Mouse (Mus musculus) adrenal gland (tissue): Measurements from ENCODE around the gene Ccnt1.
"Not testable (repeated sequence)": the region's sequence is repeated elsewhere in the genome, so short reads cannot be mapped to it uniquely, and the experiment has no call there.

Source experiments
- intact Hi-C: fragments of 180-260 bp; cut with DNase I; formaldehyde crosslinking; loops from one replicate; pipeline ENCODE4 v1.15.1; 2025

The Ccnt1 gene

GRCm38 (mm10) chr15:98600036-98600709 is 29.4 kb upstream of the Ccnt1 start:
- intact Hi-C loops: no loop called here

GRCm38 (mm10) chr15:98596609-98597008 is 25.9 kb upstream of the Ccnt1 start:
- intact Hi-C loops: no loop called here

- intact Hi-C loops: no loop called here
These were observed 24.3 kb upstream of the Ccnt1 start for GRCm38 (mm10) chr15:98595049-98595448.

GRCm38 (mm10) chr15:98594193-98594592 is 23.5 kb upstream of the Ccnt1 start:
- intact Hi-C loops: no loop called here

- intact Hi-C loops: no loop called here
These were observed 20.7 kb upstream of the Ccnt1 start for GRCm38 (mm10) chr15:98591396-98591795.

- intact Hi-C loops: no loop called here
These were observed 19.1 kb upstream of the Ccnt1 start for GRCm38 (mm10) chr15:98589640-98590336.

- intact Hi-C loops: no loop called here
These were observed 17.0 kb upstream of the Ccnt1 start for GRCm38 (mm10) chr15:98587751-98588150.

- intact Hi-C loops: not testable (repeated sequence)
These were observed 15.4 kb upstream of the Ccnt1 start for GRCm38 (mm10) chr15:98586141-98586540.

GRCm38 (mm10) chr15:98585421-98585820 is 14.7 kb upstream of the Ccnt1 start:
- intact Hi-C loops: no loop called here

- intact Hi-C loops: no loop called here
These were observed 12.3 kb upstream of the Ccnt1 start for GRCm38 (mm10) chr15:98582996-98583395.

GRCm38 (mm10) chr15:98582410-98582809 is 11.7 kb upstream of the Ccnt1 start:
- intact Hi-C loops: no loop called here

- intact Hi-C loops: loop anchor here (2.0 kb wide), 1 partner anchor 37 kb away; no protein-coding TSS in a partner anchor
These were observed 9.2 kb upstream of the Ccnt1 start for GRCm38 (mm10) chr15:98579795-98580464.

GRCm38 (mm10) chr15:98579310-98579709 is 8.6 kb upstream of the Ccnt1 start:
- intact Hi-C loops: no loop called here

GRCm38 (mm10) chr15:98573293-98573692 is 2.6 kb upstream of the Ccnt1 start:
- intact Hi-C loops: no loop called here

GRCm38 (mm10) chr15:98569795-98570365 is 843 bp downstream of the Ccnt1 start:
- intact Hi-C loops: loop anchor here (5.0 to 10.0 kb wide), 2 partner anchors 38 to 55 kb away; partner anchors contain the start of gene Kansl2

- intact Hi-C loops: loop anchor here (5.0 to 10.0 kb wide), 2 partner anchors 37 to 54 kb away; partner anchors contain the start of gene Kansl2
These were observed 1.5 kb downstream of the Ccnt1 start for GRCm38 (mm10) chr15:98569216-98569615.

- intact Hi-C loops: loop anchor here (5.0 to 10.0 kb wide), 2 partner anchors 36 to 54 kb away; partner anchors contain the start of gene Kansl2
These were observed 2.3 kb downstream of the Ccnt1 start for GRCm38 (mm10) chr15:98568256-98569033.

- intact Hi-C loops: loop anchor here (5.0 to 10.0 kb wide), 2 partner anchors 35 to 53 kb away; partner anchors contain the start of gene Kansl2
These were observed 3.2 kb downstream of the Ccnt1 start for GRCm38 (mm10) chr15:98567278-98568134.

GRCm38 (mm10) chr15:98566973-98567277 is 3.8 kb downstream of the Ccnt1 start:
- intact Hi-C loops: loop anchor here (5.0 to 10.0 kb wide), 2 partner anchors 35 to 52 kb away; partner anchors contain the start of gene Kansl2

- intact Hi-C loops: no loop called here
These were observed 13.5 kb downstream of the Ccnt1 start for GRCm38 (mm10) chr15:98557186-98557585.
